Mouse (Mus musculus): Measurements from ENCODE around the gene Irgm2. TPM values are rescaled to one million over a fixed set of nuclear protein-coding genes. Genes with fewer than 3 reads are reported as not detected.
"Not testable (repeated sequence)": the region's sequence is repeated elsewhere in the genome, so short reads cannot be mapped to it uniquely, and the experiment has no call there.

Gene Irgm2
- polyA plus RNA-seq, 1 experiment from 2014 or later, result 1.1 TPM

DNA sequence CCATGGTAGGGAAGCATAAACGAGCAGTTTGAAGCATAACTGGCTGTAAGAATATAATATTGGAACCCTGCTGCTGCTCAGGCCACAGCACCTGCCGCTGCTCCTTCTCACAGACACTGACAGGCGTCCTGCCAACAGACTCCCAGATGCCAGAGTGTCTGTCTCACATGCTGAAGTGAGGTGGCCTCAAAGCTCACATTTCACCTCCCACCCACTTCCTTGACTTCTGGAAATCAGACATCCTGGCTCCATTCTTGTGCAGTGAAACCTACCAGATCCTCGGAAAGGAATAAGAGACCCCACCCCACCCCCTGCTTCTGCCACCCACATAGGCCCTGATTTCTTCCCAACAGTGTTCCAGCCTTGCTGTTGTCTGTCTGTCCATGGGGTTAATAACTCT, 24.3 kb downstream of the Irgm2 start:
- WGBS, result 46% methylated on average over 4 of the region's 4 CpGs
- Histone ChIP-seq H3K36me3 (ENCODE audit: control insufficient read depth, insufficient read depth, low read length) (no peaks in the 10 kb centered on the region), H3K9me3 (replicated peaks; ENCODE audit: control insufficient read depth, low read length, poor library complexity, severe bottlenecking) (no peaks in the 10 kb centered on the region), H3K27ac (ENCODE audit: low read length) (no peak overlapping the region), H3K9ac (ENCODE audit: low read depth, low read length) (no peak overlapping the region), H3K27me3 (ENCODE audit: control insufficient read depth, insufficient read depth, low read depth, low read length) (no peaks in the 10 kb centered on the region), H3K4me1 (ENCODE audit: control insufficient read depth, insufficient read depth, low read length) (no peaks in the 10 kb centered on the region), H3K4me2 (ENCODE audit: low read length) (no peak overlapping the region), H3K4me3 (ENCODE audit: low read depth, low read length) (no peak overlapping the region)
- ATAC-seq, result no peak

DNA sequence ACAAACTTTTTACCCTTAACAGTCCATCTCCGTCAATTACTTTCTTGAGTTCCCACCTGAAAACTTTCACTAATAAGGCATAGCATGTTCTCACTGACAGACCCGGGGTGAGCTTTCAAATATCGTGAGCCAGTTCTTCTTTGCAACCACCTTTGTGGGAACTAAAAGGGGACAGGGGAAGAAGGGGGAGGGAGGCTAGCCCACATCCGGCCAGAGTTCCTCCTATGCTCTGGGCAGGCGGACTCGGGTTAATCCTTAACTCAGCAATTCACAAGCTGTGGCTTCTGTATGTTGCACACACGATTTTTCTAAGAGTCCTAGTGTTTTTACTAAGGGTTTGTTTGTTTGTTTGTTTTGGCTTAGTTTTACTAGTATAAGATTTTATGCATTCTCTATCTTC, 24.9 kb downstream of the Irgm2 start:
- no peak for ATAC-seq
- Histone ChIP-seq H3K9ac (ENCODE audit: low read depth, low read length) (no peak overlapping the region), H3K4me2 (ENCODE audit: low read length) (no peak overlapping the region), H3K4me3 (ENCODE audit: low read depth, low read length) (no peak overlapping the region), H3K9me3 (replicated peaks; ENCODE audit: control insufficient read depth, low read length, poor library complexity, severe bottlenecking) (no peaks in the 10 kb centered on the region), H3K27me3 (ENCODE audit: control insufficient read depth, insufficient read depth, low read depth, low read length) (no peaks in the 10 kb centered on the region), H3K4me1 (ENCODE audit: control insufficient read depth, insufficient read depth, low read length) (no peaks in the 10 kb centered on the region), H3K36me3 (ENCODE audit: control insufficient read depth, insufficient read depth, low read length) (no peaks in the 10 kb centered on the region), H3K27ac (ENCODE audit: low read length) (no peak overlapping the region)
- WGBS, result 61% methylated on average over 7 of the region's 7 CpGs

DNA sequence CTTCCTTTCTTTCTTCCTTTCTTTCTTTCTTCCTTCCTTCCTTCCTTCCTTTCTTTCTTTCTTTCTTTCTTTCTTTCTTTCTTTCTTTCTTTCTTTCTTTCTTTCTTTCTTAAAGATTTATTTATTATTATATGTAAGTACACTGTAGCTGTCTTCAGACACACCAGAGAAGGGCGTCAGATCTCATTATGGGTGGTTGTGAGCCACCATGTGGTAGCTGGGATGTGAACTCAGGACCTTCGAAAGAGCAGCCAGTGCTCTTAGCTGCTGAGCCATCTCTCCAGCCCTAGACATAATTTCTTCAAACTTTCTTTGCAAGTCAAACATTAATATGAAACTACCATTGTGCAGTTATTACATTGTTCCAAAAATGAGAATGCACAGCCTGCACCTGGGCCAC, 25.5 kb downstream of the Irgm2 start:
- not testable (repeated sequence) for ATAC-seq; H3K27ac ChIP-seq (ENCODE audit: low read length)

DNA sequence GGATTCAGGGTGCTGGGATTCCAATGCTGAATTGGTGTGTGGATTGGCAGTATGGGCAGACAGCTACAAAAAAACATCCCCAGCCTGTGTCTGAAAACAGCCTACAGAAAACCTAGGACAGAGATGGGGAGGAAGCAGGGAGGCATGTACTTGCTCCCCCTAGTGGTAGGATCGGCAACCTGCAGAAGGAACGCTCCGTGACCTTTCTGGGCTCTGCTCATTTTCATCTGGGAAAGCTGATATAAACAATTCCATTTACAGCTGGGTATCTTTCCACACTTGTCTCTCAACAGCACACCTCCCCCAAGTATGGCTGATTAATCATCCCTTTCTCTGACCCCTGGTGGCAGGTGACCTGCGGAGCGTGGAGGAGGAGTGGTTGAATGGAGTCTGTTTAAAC, 26.2 kb downstream of the Irgm2 start:
- 12% methylated on average over 5 of the region's 5 CpGs for WGBS
- Histone ChIP-seq H3K4me2 (ENCODE audit: low read length) (no peak overlapping the region), H3K9ac (ENCODE audit: low read depth, low read length) (no peak overlapping the region), H3K9me3 (replicated peaks; ENCODE audit: control insufficient read depth, low read length, poor library complexity, severe bottlenecking) (no peaks in the 10 kb centered on the region), H3K4me1 (ENCODE audit: control insufficient read depth, insufficient read depth, low read length) (no peaks in the 10 kb centered on the region), H3K36me3 (ENCODE audit: control insufficient read depth, insufficient read depth, low read length) (no peaks in the 10 kb centered on the region), H3K27me3 (ENCODE audit: control insufficient read depth, insufficient read depth, low read depth, low read length) (no peaks in the 10 kb centered on the region), H3K27ac (ENCODE audit: low read length) (no peak overlapping the region), H3K4me3 (ENCODE audit: low read depth, low read length) (no peak overlapping the region)
- no peak for ATAC-seq

More for the DNA sequence above, 25.5 kb downstream of the Irgm2 start:
- not testable (repeated sequence) for H3K36me3 ChIP-seq (ENCODE audit: control insufficient read depth, insufficient read depth, low read length); H3K27me3 ChIP-seq (ENCODE audit: control insufficient read depth, insufficient read depth, low read depth, low read length); H3K9me3 ChIP-seq (replicated peaks; ENCODE audit: control insufficient read depth, low read length, poor library complexity, severe bottlenecking); H3K4me2 ChIP-seq (ENCODE audit: low read length); H3K9ac ChIP-seq (ENCODE audit: low read depth, low read length); H3K4me1 ChIP-seq (ENCODE audit: control insufficient read depth, insufficient read depth, low read length); H3K4me3 ChIP-seq (ENCODE audit: low read depth, low read length)
- WGBS, result 84% methylated on average over 2 of the region's 2 CpGs

DNA sequence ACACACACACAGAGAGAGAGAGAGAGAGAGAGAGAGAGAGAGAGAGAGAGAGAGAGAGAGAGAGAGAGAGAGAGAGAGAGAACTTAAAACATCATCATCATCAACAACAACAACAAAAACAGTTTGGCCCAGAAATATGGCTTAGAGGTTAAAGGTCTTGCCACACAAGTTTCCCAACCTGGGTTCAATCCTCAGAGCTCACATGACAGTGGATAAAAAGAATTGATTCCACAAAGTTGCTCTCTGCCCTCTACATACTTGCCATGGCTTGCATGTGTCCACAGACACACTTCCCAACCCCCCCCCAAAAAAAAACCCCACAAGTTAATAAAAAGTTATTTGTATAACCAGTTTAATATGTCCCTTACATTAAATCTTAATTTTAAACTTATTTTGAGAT, 27.0 kb downstream of the Irgm2 start:
- no peak for ATAC-seq
- no peaks in the 10 kb centered on the region for H3K36me3 ChIP-seq (ENCODE audit: control insufficient read depth, insufficient read depth, low read length)
- H3K4me3 ChIP-seq (ENCODE audit: low read depth, low read length), result no peak overlapping the region
- no peaks in the 10 kb centered on the region for H3K9me3 ChIP-seq (replicated peaks; ENCODE audit: control insufficient read depth, low read length, poor library complexity, severe bottlenecking)
- no peaks in the 10 kb centered on the region for H3K27me3 ChIP-seq (ENCODE audit: control insufficient read depth, insufficient read depth, low read depth, low read length)
- H3K4me1 ChIP-seq (ENCODE audit: control insufficient read depth, insufficient read depth, low read length), result no peaks in the 10 kb centered on the region
- no peak overlapping the region for H3K9ac ChIP-seq (ENCODE audit: low read depth, low read length)
- H3K27ac ChIP-seq (ENCODE audit: low read length), result no peak overlapping the region
- no peak overlapping the region for H3K4me2 ChIP-seq (ENCODE audit: low read length)

DNA sequence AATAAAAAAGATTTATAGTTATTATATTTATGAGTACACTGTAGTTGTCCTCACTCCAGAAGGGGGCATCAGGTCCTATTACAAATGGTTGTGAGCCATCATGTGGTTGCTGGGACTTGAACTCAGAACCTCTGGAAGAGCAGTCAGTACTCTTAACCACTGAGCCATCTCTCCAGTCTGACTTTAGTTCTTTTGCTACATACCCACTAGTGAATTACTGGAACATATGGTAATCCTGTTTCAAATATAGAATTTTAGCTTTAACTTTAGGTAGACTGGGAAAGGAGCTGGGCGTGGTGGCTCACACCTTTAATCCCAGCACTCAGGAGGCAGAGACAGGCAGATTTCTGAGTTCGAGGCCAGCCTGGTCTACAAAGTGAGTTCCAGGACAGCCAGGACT, 28.6 kb downstream of the Irgm2 start:
- H3K4me2 ChIP-seq (ENCODE audit: low read length); H3K4me1 ChIP-seq (ENCODE audit: control insufficient read depth, insufficient read depth, low read length); H3K4me3 ChIP-seq (ENCODE audit: low read depth, low read length); ATAC-seq; H3K9ac ChIP-seq (ENCODE audit: low read depth, low read length); H3K27ac ChIP-seq (ENCODE audit: low read length); H3K36me3 ChIP-seq (ENCODE audit: control insufficient read depth, insufficient read depth, low read length); H3K27me3 ChIP-seq (ENCODE audit: control insufficient read depth, insufficient read depth, low read depth, low read length); H3K9me3 ChIP-seq (replicated peaks; ENCODE audit: control insufficient read depth, low read length, poor library complexity, severe bottlenecking): not testable (repeated sequence)
- 84% methylated on average over 2 of the region's 2 CpGs for WGBS

DNA sequence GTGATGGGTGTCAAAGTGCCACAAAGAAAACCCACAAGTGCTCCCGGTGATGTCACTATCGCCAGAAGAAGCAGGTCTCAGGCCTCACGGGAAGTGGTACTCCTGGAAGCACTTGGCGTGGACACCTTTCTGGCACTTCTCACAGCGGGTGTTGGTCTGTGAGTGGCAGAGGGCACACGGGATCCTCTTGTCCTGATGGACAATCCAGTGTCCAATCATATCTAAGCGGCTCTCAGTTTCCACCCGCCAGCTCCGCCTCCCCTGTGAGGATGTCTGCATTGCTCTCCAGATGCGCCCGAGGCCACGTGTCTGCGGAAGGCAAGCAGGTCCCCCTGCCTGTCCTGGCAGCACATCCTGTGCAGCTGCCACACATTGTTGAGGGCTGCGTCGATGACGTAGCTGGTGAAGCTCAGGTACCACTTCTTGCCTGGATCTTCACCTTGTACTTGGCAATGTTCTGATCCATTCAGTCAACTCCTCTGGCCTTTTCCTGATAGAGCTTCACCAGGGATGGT, 31.0 kb downstream of the Irgm2 start:
- no peaks in the 10 kb centered on the region for H3K9me3 ChIP-seq (replicated peaks; ENCODE audit: control insufficient read depth, low read length, poor library complexity, severe bottlenecking)
- no peak overlapping the region for H3K9ac ChIP-seq (ENCODE audit: low read depth, low read length)
- no peaks in the 10 kb centered on the region for H3K27me3 ChIP-seq (ENCODE audit: control insufficient read depth, insufficient read depth, low read depth, low read length)
- ATAC-seq, result no peak
- 72% methylated on average over 16 of the region's 16 CpGs for whole genome bisulfite sequencing
- no peaks in the 10 kb centered on the region for H3K36me3 ChIP-seq (ENCODE audit: control insufficient read depth, insufficient read depth, low read length)
- no peak overlapping the region for H3K27ac ChIP-seq (ENCODE audit: low read length)
- H3K4me1 ChIP-seq (ENCODE audit: control insufficient read depth, insufficient read depth, low read length), result no peaks in the 10 kb centered on the region; the same call in 1 of the 2 replicates
- H3K4me3 ChIP-seq (ENCODE audit: low read depth, low read length), result no peak overlapping the region
- H3K4me2 ChIP-seq (ENCODE audit: low read length), result no peak overlapping the region

DNA sequence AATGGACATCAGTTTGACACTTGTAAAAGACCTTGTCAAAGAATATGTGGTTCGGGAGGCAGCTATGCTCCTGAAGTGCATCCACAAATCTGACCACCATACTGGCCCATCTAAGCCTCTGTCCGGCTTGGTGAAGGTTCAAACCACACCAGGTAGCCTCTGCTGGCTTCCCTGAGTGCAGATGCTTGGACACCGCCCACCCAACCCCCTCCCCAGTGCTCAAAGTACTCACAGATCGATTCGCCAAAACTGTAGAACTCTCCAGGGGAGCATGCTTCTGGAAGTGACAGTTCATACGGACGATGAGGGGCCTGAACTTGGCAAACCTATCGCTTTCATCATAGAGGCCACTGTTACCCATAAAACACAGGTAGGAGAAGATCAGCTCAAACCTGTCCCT, 31.7 kb downstream of the Irgm2 start:
- 92% methylated on average over 8 of the region's 8 CpGs for WGBS
- Histone ChIP-seq H3K4me1 (ENCODE audit: control insufficient read depth, insufficient read depth, low read length) (no peaks in the 10 kb centered on the region; the same call in 1 of the 2 replicates), H3K4me3 (ENCODE audit: low read depth, low read length) (no peak overlapping the region), H3K9me3 (replicated peaks; ENCODE audit: control insufficient read depth, low read length, poor library complexity, severe bottlenecking) (no peaks in the 10 kb centered on the region), H3K9ac (ENCODE audit: low read depth, low read length) (no peak overlapping the region), H3K36me3 (ENCODE audit: control insufficient read depth, insufficient read depth, low read length) (no peaks in the 10 kb centered on the region), H3K27ac (ENCODE audit: low read length) (no peak overlapping the region), H3K4me2 (ENCODE audit: low read length) (no peak overlapping the region), H3K27me3 (ENCODE audit: control insufficient read depth, insufficient read depth, low read depth, low read length) (no peaks in the 10 kb centered on the region)
- no peak for ATAC-seq

DNA sequence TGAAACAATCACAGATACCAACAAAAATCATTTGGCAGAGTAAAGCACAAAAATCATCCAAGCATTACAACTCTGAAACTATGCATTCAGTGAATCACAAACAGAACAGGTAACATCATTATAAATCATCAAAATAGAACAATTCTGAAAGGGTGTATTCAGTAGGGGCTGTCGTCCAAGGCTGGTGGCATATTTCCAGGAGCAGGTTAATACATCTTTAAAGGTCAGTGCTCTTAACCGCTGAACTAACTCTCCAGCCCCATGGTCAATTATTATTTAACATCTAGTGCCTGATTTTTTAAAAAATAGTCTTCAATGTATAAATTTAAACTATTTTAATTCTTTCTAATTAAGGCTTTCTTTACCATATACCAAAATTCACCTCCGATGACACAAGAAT, 35.1 kb downstream of the Irgm2 start:
- ATAC-seq, result not testable (repeated sequence)

DNA sequence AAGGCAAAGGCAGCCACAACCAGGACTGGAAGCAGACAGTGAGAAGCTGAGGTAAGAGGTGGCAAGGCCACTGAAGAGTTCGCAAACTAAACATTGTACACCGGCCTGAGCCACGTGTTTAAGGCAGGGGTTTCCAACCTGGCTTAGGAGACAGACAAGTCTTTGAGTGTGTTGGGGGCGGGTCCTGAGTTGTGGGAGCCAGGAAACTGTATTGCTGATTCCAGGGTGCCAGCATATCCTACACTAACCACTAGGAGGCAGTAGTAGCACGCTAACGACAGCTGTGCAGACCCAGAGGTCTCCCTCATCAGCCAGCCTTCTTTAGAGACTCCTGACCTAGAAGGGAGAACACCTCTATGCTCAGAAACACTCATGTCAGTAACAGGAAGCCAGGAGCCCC, 35.7 kb downstream of the Irgm2 start:
- no peak for ATAC-seq
- H3K27ac ChIP-seq (ENCODE audit: low read length), result no peak overlapping the region
- H3K9ac ChIP-seq (ENCODE audit: low read depth, low read length), result no peak overlapping the region
- 13% methylated on average over 6 of the region's 6 CpGs for WGBS
- H3K4me3 ChIP-seq (ENCODE audit: low read depth, low read length), result no peak overlapping the region
- no peak overlapping the region for H3K4me2 ChIP-seq (ENCODE audit: low read length)
- H3K9me3 ChIP-seq (replicated peaks; ENCODE audit: control insufficient read depth, low read length, poor library complexity, severe bottlenecking), result no peaks in the 10 kb centered on the region
- no peaks in the 10 kb centered on the region for H3K36me3 ChIP-seq (ENCODE audit: control insufficient read depth, insufficient read depth, low read length)
- no peaks in the 10 kb centered on the region for H3K27me3 ChIP-seq (ENCODE audit: control insufficient read depth, insufficient read depth, low read depth, low read length)
- peaks cover 3% of the 10 kb centered on the region; the same call in 1 of the 2 replicates for H3K4me1 ChIP-seq (ENCODE audit: control insufficient read depth, insufficient read depth, low read length)

More for the DNA sequence above, 35.1 kb downstream of the Irgm2 start:
- 87% methylated on average over 3 of the region's 3 CpGs for WGBS
- not testable (repeated sequence) for H3K27ac ChIP-seq (ENCODE audit: low read length); H3K27me3 ChIP-seq (ENCODE audit: control insufficient read depth, insufficient read depth, low read depth, low read length); H3K36me3 ChIP-seq (ENCODE audit: control insufficient read depth, insufficient read depth, low read length); H3K9me3 ChIP-seq (replicated peaks; ENCODE audit: control insufficient read depth, low read length, poor library complexity, severe bottlenecking); H3K9ac ChIP-seq (ENCODE audit: low read depth, low read length); H3K4me3 ChIP-seq (ENCODE audit: low read depth, low read length); H3K4me1 ChIP-seq (ENCODE audit: control insufficient read depth, insufficient read depth, low read length); H3K4me2 ChIP-seq (ENCODE audit: low read length)
